Mouse (Mus musculus): Measurements from ENCODE around the gene Mrtfb. TPM values are rescaled to one million over a fixed set of nuclear protein-coding genes. Genes with fewer than 3 reads are reported as not detected.

The Mrtfb gene
- total RNA-seq, 2 experiments from 2014 or later = 36.2 to 36.5 TPM

- intact Hi-C loops (cut with DNase I) = no loop called here
- DNase-seq = no peak
Observed at GRCm38 (mm10) chr16:13452661-13453060, 196.4 kb downstream of the Mrtfb start.

DNA sequence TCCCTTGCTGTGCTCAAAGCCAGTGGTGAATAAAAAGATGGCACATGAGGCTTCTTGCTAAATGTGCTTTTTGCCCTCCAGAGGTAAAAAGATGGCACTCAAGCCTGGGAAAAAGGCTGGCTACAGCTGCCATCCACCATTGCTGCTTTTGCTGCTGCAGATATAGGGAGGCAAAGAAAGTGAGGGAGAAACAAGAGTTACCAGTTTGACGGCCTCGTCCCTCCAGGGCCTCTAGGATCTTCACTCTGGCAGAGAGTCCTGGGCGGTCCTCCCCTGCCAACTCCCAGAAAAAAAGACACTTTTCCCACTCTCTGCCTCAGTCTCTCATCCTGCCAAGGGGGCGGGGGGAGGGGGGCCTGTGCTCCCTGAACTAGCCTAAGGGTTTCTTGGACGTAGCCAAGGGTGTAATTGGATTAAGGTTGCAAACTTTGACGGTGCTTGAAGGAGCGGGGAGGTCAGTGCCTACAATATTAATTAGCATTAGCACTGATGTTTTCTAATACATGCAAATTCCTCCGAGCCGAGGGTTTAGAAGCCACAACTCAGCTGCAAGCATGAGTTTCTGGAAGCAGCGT is 197.8 kb downstream of the Mrtfb start:
- DNase-seq = no peak
- intact Hi-C loops (cut with DNase I) = no loop called here

GRCm38 (mm10) chr16:13455560-13455959 is 199.3 kb downstream of the Mrtfb start:
- intact Hi-C loops (cut with DNase I) = no loop called here
- DNase-seq = no peak

- intact Hi-C loops (cut with DNase I) = no loop called here
- DNase-seq = no peak
Observed at GRCm38 (mm10) chr16:13458556-13458955, 202.3 kb downstream of the Mrtfb start.

GRCm38 (mm10) chr16:13460071-13460470 is 203.8 kb downstream of the Mrtfb start:
- DNase-seq = no peak
- intact Hi-C loops (cut with DNase I) = no loop called here

DNA sequence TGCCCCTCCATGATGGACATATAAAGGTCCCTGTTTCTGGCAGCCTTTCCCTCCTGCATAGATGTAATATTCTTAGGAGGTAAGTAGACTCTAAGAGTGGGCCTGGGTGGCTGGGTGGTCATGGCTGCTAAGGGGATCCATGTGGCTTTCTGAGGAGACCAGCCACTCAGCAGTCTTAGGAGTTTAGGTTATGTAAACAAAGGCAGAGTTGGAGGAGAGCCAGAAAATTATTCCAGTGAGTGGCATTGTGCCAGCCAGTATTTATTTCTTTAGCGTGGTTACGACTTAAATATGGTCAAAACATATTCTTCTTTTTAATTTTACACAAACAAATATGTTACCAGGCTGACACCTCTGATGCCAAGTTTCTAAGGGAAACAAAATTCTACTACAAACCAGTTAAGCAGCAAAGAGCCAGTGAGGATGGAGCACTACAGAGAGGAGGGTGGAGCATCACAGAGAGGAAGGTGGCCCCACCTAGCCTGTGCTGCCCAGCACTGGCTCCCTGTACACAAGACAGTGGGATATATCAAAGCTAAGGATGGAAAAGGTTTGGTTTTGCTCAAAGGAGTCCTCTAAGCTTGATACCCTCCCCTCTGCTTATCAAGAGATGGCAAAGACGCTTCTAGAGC is 204.6 kb downstream of the Mrtfb start:
- intact Hi-C loops (cut with DNase I) = no loop called here
- DNase-seq = no peak

DNA sequence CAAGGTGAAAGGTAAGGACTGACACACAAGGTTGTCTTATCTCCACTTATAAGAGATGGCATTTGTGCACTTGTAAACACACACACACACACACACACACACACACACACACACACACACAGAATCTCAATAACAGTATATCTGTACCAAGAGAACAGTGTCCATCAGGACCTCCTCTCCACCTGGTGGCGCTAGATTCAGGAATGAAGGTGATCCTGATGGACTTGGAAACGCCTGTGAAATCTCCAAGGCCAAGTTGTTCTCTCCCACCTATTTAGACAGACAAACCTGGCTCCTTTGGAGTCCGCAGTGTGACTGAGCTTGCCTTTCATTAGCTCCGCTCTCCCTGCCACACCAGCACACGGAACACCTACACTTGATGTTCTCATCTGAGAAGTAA is 208.4 kb downstream of the Mrtfb start:
- intact Hi-C loops (cut with DNase I) = no loop called here
- DNase-seq = no peak

Small RNA genes lying within 50 kb of the gene (microRNA-seq; reads per million reads assigned to microRNA genes)
- gene Mir193b (58.7 to 167 reads per million in 2 experiments), gene Mir365-1 (1.1 to 1.6 reads per million in 2 experiments)

Other genes with a start within 250 kb of the Mrtfb start
- 1 to 10 TPM; 7.9 to 8.7 TPM for gene Ercc4, start 146.8 kb upstream of the Mrtfb start, total RNA-seq (2021)